Mouse (Mus musculus) ovary, postnatal 36 days (tissue): Measurements from ENCODE around the gene H1foo.
A peak's percentile ranks its signal among the peaks of the same experiment; 100 is the strongest.

Experiments
- DNase-seq: peaks from one replicate; pipeline ENCODE4 v3.0.0; 2022; ENCODE audit warnings: low spot score, mixed read lengths

Gene H1foo

DNA sequence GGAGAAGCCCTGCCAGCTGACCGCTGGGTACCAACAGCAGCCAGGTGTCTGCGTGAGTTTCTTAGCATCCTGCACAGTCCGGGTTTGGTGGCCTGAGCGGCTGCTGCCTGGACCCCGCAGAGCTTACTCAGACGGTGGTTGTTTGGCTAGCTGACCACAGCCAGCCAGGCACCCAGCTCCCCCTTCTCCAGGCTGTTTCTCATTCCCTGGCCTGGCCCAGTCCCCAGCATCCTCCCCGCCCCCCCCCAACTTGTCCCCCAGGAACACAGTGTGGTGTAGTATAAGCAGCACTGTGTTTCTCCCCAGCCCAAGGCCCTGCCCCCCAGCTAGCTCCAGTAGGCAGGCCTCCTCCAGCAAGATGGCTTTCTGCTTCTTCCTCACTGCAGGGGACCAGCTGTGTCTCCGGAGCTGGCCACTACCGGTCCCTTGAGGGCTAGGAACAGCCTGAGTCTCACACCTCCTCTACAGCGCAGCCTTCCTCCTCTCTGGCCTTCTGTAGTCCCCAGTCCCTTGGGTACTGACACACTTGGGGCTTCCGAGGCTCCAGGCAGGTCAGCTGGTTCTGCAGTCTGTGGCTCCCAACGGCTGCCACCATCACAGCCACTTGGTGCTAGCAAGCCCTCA lies 41.8 kb downstream of the H1foo start:
- no peak for DNase-seq

- no peak for DNase-seq
Measured at GRCm38 (mm10) chr6:115987096-115987747, 42.5 kb downstream of the H1foo start.

DNA sequence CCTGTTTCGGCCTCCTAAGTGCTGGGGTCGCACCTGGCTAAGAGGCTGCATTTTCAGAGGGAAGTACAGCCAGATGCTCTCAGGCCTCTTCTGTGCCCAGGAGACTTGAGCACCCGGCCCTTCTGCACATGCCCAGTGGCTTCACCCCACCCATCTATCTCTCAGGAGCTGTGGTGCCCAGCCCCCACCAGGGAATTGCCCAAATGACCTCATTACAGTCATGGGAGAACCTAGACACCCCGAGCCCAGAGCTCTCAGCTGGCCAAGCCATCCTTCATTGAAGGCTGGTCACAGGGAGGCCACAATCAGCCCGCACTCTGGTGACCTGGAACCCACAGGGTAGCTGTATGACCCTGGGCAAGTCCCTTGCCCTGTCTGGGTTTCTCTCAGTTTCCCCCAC lies 44.3 kb downstream of the H1foo start:
- no peak for DNase-seq

DNA sequence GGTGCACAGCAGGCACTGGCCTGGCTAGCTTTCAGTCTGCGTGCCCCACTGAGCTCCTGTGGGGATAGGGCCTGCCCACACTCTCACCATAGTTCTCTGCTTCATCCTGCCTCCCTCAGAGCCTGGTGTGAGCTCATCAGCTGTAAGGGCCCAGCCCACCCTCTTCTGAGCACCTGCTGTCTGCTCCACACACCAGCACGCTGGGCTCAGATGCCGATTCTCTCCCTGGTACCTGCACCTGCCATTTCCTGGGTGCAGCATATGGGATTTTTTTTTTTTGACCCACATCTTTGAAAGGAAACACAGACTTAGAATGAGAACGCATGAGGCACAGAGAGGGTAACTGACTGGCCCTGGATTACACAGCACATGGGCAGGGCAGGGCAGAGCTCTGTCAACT lies 44.9 kb downstream of the H1foo start:
- no peak for DNase-seq

- DNase-seq, result no peak
Measured at GRCm38 (mm10) chr6:115990056-115990455, 45.3 kb downstream of the H1foo start.

DNA sequence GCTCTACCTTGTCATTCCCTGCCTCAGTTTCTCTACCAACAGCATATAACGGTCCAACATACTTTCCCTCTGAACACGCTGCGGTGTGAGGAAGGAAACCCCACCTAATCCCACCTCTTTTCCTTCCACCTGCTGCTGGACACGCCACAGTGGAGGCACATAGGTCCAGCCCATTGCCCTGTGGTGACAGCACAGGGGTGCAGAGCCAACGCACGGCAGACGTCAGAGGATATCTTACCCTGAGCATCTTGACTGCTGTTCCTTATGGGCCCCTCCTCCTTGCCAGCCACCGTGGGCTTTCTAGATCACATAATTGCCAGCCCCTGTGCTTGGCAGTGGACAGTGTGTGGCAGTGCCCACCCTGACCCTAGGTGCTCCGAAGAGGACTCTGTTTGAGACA lies 45.7 kb downstream of the H1foo start:
- no peak for DNase-seq

DNA sequence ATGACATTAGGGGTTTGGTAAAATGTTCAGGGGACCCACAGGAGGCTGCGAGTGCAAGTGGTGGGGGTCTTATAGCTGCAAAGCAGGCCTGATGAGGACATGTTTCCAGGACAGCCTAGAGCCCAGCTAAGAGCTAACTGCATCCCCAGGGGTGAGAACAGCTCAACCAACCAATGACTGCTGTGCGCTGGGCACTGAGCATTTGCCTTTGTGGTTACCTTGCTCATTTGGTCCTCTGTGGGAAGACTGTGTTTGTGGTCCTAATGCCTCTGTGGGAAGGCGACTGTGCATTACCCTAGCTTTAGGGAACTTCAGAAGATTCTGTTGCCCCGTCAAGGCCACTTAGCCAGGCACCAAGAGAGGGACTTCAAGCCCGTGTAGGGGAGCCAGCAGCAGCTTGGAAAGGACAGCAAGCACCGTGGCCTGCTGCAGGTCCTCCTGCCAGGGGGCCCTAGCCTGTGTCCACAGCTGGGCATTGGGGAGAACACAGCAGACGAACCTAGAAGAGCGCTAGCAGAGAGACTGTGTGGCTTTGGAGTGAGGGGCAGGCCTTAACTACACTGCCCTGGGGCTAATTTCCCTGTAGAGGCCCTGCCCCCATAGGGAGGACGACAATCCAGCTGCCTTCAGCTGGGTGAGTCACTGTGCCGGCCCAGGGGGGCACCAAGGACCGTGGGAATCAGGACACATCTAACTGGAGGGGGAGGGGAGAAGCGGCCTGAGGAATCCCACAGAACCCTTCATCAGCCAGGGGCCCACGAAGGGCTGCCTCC lies 46.6 kb downstream of the H1foo start:
- DNase-seq, result no peak

DNA sequence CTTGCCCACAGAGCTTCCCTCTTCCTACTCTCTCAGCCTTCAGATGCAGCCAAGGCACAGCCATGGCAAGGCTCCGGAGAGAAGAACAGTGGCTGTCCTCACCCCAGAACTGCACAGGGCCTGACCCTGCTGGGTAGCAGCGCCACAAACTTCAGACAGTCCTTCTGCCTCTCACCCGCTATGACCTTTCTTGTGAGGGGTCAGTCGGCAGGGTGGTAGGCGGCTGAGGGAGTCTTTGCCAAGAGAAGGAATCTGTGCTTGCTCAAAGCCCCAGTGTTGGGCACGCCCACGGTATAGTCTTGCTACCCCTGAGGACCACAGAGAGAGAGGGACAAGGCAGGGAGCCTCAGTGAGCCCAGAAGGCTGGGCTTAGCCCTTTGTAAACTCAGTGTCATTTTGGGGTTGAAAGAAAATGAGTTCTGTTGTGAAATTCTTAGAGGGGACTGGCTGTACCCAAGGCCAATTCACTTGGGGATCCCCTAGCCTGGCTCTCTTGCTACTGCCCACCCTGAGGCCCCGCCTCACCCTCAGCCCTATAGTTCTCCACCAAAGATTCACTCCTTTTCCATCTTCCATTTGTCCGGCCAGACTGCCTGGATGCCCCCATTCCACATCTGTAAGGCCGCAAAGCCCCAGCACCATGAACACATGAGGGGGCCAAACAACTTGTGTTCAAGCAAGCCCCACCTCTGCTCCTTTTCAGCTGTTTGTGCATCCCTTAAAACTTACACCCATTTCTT lies 47.3 kb downstream of the H1foo start:
- no peak for DNase-seq

DNA sequence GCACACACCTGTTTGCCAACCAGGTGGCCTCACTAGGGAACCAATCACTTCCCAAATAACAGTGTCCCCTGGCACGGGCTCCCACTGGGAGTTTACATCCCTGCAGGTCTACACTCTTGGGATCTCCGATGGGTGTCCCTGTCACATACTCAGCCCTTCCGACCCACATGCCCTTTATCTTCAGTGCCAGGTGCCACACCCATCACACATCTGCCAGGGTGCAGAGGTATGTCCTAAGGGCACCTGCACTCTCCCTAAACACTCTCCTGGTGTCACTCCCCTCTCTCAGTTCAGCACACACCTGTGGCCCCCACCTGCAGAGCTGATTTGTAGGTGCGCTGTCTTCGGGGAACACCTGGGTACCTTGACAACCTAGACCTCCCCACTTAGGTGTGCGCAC lies 48.2 kb downstream of the H1foo start:
- DNase-seq, result no peak

DNA sequence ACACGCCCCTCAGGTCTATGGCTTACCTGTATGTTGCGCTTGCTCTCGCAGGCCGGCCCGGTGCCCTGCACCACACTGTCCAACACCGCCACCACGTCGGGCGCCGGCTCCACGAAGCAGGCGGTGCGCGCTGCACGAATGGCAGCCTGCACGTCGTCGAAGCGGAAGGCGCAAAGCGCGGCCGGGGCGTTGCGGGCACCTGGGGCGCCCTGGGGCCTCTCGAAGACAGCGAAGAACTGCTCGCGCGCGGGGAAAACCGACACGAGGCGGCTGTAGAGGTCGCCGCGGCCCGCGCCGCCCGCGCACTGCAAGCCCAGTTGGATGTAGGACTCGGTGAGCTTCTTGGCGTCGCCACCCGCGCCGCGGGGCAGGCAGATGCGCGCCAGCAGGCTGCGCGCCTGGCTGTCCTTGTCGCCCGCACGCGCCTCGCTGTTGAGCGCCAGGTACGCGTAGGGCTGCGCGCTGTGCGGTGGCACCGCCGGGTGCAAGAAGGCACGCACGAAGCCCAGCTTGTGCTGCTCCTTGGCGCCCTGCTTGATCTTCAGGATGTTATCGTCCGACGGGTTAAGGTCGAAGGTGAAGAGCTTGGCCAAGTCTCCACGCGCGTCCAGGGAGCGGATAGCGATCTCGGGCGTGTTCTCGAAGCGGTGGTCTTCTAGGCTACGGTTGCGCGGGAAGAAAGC lies 48.9 kb downstream of the H1foo start:
- DNase-seq, result no peak

- peak; percentile 54 for DNase-seq
Measured at GRCm38 (mm10) chr6:115994146-115994876, 49.6 kb downstream of the H1foo start.

GRCm38 (mm10) chr6:115994877-115995520 lies 50.3 kb downstream of the H1foo start, which contains the start of gene Plxnd1:
Plxnd1 (minus strand) TSS chr6:115995005.
- DNase-seq, result peak; percentile 96

- DNase-seq, result no peak
Measured at GRCm38 (mm10) chr6:115995531-115995941, 50.8 kb downstream of the H1foo start.

DNA sequence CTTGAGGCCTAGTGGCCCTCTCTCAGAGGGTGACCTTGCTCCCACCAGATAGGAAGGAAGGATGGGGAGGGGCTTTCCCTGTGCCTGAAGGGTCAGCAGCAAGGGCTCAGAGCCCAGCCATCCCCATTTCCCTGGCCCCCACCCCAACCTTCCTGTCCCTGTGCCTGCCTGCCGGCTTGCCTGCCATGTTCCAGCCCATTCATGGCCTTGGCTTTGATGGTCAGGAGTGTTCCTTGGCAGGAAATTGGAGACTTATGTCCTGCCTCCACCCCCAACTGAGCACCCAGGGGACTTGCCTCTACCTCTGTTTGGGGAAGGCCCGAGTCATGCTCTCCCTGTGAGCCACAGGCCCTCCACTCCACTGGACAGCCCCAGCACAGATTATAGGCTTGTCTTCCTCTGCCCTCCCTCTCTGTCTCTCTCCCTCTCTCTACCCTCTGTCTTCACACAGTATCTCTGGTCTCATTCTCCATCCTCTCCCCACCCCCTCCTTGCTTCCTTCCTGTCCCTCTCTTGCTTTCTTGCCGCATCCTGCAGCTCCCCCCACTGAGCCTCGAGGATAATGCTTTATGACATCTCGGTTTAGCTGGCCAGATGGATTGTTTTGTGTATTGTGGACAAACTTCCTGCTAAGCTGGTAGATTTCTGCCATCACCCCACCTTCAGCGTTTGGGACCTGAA lies 51.6 kb downstream of the H1foo start:
- DNase-seq, result no peak

- peak; percentile 5 for DNase-seq
Measured at GRCm38 (mm10) chr6:115997726-115998311, 53.1 kb downstream of the H1foo start.

DNA sequence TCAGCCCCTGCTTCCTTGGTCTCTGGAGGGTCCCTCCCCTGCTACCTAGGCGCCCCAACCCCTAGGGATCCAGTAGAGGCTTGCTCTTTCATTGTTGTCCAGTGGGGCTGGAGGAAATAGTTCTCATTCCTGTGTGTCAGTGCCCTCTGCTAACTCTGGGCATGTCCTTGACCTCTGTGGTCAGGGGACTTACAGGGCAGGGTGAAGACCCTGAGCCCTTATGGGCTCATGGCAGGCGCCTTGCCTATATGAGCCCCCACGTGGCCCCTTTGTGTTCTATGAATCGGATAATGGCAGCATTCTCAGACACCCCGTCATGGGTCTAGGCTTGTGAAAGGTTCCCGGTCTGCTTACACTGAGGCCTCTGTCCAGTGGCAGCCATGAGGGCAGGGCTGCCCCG lies 54.0 kb downstream of the H1foo start:
- DNase-seq, result peak; percentile 5

GRCm38 (mm10) chr6:115999227-115999626 lies 54.5 kb downstream of the H1foo start:
- DNase-seq, result peak; percentile 8
